Mouse (Mus musculus) urinary bladder, adult 18-20 months (tissue): Measurements from ENCODE around the gene Pcgf5.

ENCODE experiments used
- DNase-seq, 2 experiments: peaks; one replicate each; pipeline ENCODE4 v3.0.0; 2022; ENCODE audit warnings: low spot score in 2 of 2, mixed read lengths in 2 of 2

The Pcgf5 gene

GRCm38 (mm10) chr19:36348161-36348800 is at the start of gene Pcgf5:
TSS of gene Pcgf5 (plus strand) at chr19:36348309.
- DNase-seq = peak; percentile 67 to 80

GRCm38 (mm10) chr19:36305542-36305941 is 42.6 kb upstream of the Pcgf5 start:
- DNase-seq = no peak

- no peak for DNase-seq
Observed at GRCm38 (mm10) chr19:36314010-36314409, 34.1 kb upstream of the Pcgf5 start.

GRCm38 (mm10) chr19:36319735-36320134 is 28.4 kb upstream of the Pcgf5 start:
- DNase-seq = no peak

- DNase-seq = no peak
Observed at GRCm38 (mm10) chr19:36321066-36321465, 27.0 kb upstream of the Pcgf5 start.

GRCm38 (mm10) chr19:36323326-36323725 is 24.8 kb upstream of the Pcgf5 start:
- no peak for DNase-seq

- no peak for DNase-seq
Observed at GRCm38 (mm10) chr19:36328678-36329077, 19.4 kb upstream of the Pcgf5 start.

- DNase-seq = no peak
Observed at GRCm38 (mm10) chr19:36347376-36347775, 733 bp upstream of the Pcgf5 start.

GRCm38 (mm10) chr19:36347831-36348160 is 313 bp upstream of the Pcgf5 start:
- no peak for DNase-seq

- DNase-seq = peak; percentile 63 to 70
Observed at GRCm38 (mm10) chr19:36348801-36349486, 835 bp downstream of the Pcgf5 start.

GRCm38 (mm10) chr19:36349487-36349955 is 1.4 kb downstream of the Pcgf5 start:
- DNase-seq = no peak

- no peak for DNase-seq
Observed at GRCm38 (mm10) chr19:36350181-36350580, 2.1 kb downstream of the Pcgf5 start.

- no peak for DNase-seq
Observed at GRCm38 (mm10) chr19:36350870-36351269, 2.8 kb downstream of the Pcgf5 start.

GRCm38 (mm10) chr19:36362541-36362940 is 14.4 kb downstream of the Pcgf5 start:
- peak in 1 of 2 experiments; percentile 8 for DNase-seq

GRCm38 (mm10) chr19:36364757-36365156 is 16.6 kb downstream of the Pcgf5 start:
- no peak for DNase-seq

GRCm38 (mm10) chr19:36371478-36371877 is 23.4 kb downstream of the Pcgf5 start:
- no peak for DNase-seq

GRCm38 (mm10) chr19:36373056-36373621 is 25.0 kb downstream of the Pcgf5 start:
- DNase-seq = no peak

- DNase-seq = peak in 1 of 2 experiments; percentile 8
Observed at GRCm38 (mm10) chr19:36375200-36375783, 27.2 kb downstream of the Pcgf5 start.

GRCm38 (mm10) chr19:36377729-36378128 is 29.6 kb downstream of the Pcgf5 start:
- DNase-seq = no peak

- no peak for DNase-seq
Observed at GRCm38 (mm10) chr19:36378511-36379232, 30.6 kb downstream of the Pcgf5 start.

- no peak for DNase-seq
Observed at GRCm38 (mm10) chr19:36382901-36383300, 34.8 kb downstream of the Pcgf5 start.

- DNase-seq = no peak
Observed at GRCm38 (mm10) chr19:36383977-36384376, 35.9 kb downstream of the Pcgf5 start.
